Mouse (Mus musculus) kidney, adult 2 months (tissue): ENCODE results near the gene Ptp4a2.

Experiments
- CTCF ChIP-seq: fragments of 200-500 bp; conservative IDR thresholded peaks from 2 replicates; pipeline ENCODE4 v1.5.1; 2011; ENCODE audit warnings: low read depth, mild to moderate bottlenecking, control low read depth, low read length, moderate library complexity, mixed read lengths; ENCODE audit not compliant: insufficient read depth, insufficient read length
- POLR2A ChIP-seq: fragments of 200-500 bp; IDR thresholded peaks from one replicate; pipeline ENCODE4 v1.6.1; 2011; ENCODE audit warnings: low read depth, low read length, control low read depth

DNA sequence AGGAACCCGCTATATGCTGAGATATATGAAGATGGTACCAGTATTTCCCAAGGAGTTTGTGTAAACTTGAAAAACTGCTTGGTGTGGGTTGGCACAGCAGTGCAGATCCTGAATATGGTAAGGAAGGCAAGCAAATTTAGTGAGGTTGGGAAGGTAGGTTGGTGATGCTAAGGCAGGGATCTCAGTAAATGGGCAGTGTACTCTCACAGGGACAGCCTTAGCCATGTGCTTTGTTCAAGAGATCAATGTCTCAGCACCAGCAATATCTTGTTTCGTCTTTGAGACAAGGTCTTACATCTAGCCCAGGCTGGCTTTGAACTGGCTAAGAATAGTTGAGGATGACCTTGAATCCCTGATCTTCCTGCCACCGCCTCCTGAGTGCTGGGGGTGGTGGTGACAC lies 43.6 kb downstream of the Ptp4a2 start:
- TF ChIP-seq CTCF (no peak), POLR2A (no peak)
